Mouse (Mus musculus) layer of hippocampus, adult 8-10 months (tissue): Measurements from ENCODE around the gene Fpr2. TPM values are rescaled to one million over a fixed set of nuclear protein-coding genes. Genes with fewer than 3 reads are reported as not detected.
"Not testable (repeated sequence)": the region's sequence is repeated elsewhere in the genome, so short reads cannot be mapped to it uniquely, and the experiment has no call there.

Experiments used
- DNase-seq, 2 experiments: peaks; one replicate each; pipeline ENCODE4 v3.0.0; 2022; ENCODE audit warnings: low spot score in 2 of 2
- total RNA-seq, 4 experiments: library from RNA; stranded (reverse); gene quantifications; 2 replicates each; pipeline ENCODE4 v1.2.4; 2022

The Fpr2 gene
- not detected for total RNA-seq

GRCm38 (mm10) chr17:17887774-17888248 lies at the start of gene Fpr2, which contains the start of gene Fpr3:
TSS of gene Fpr2 (plus strand) at chr17:17887824.
TSS of gene Fpr3 (plus strand) at chr17:17887852.
- no peak for DNase-seq

GRCm38 (mm10) chr17:17837919-17838701 lies 49.5 kb upstream of the Fpr2 start:
- peak; percentile 96 to 97 for DNase-seq

- DNase-seq: no peak
Measured at GRCm38 (mm10) chr17:17839276-17839675, 48.3 kb upstream of the Fpr2 start.

GRCm38 (mm10) chr17:17840796-17841195 lies 46.8 kb upstream of the Fpr2 start:
- no peak for DNase-seq

GRCm38 (mm10) chr17:17843534-17844261 lies 43.9 kb upstream of the Fpr2 start:
- DNase-seq: no peak

- DNase-seq: not testable (repeated sequence)
Measured at GRCm38 (mm10) chr17:17844606-17845005, 43.0 kb upstream of the Fpr2 start.

GRCm38 (mm10) chr17:17845187-17846027 lies 42.2 kb upstream of the Fpr2 start:
- DNase-seq: peak in 1 of 2 experiments; percentile 30

GRCm38 (mm10) chr17:17848988-17849387 lies 38.6 kb upstream of the Fpr2 start:
- no peak for DNase-seq

- peak in 1 of 2 experiments; percentile 23 for DNase-seq
Measured at GRCm38 (mm10) chr17:17849906-17850712, 37.5 kb upstream of the Fpr2 start.

- no peak for DNase-seq
Measured at GRCm38 (mm10) chr17:17855064-17855838, 32.4 kb upstream of the Fpr2 start, which contains the start of gene Has1. TSS of gene Has1 (minus strand) at chr17:17855205.

GRCm38 (mm10) chr17:17856612-17857011 lies 31.0 kb upstream of the Fpr2 start:
- DNase-seq: no peak

- no peak for DNase-seq
Measured at GRCm38 (mm10) chr17:17857446-17857845, 30.2 kb upstream of the Fpr2 start.

GRCm38 (mm10) chr17:17860110-17860509 lies 27.5 kb upstream of the Fpr2 start:
- no peak for DNase-seq

GRCm38 (mm10) chr17:17862360-17862759 lies 25.3 kb upstream of the Fpr2 start:
- DNase-seq: no peak

- no peak for DNase-seq
Measured at GRCm38 (mm10) chr17:17865168-17865567, 22.5 kb upstream of the Fpr2 start.

- DNase-seq: no peak
Measured at GRCm38 (mm10) chr17:17866801-17867469, 20.7 kb upstream of the Fpr2 start.

GRCm38 (mm10) chr17:17870892-17871550 lies 16.6 kb upstream of the Fpr2 start:
- DNase-seq: no peak

- no peak for DNase-seq
Measured at GRCm38 (mm10) chr17:17871697-17872096, 15.9 kb upstream of the Fpr2 start.

GRCm38 (mm10) chr17:17879347-17879746 lies 8.3 kb upstream of the Fpr2 start:
- no peak for DNase-seq
